Mouse (Mus musculus) limb, embryonic 13.5 days (tissue): ENCODE data around the gene Olfr519. TPM values are rescaled to one million over a fixed set of nuclear protein-coding genes. Genes with fewer than 3 reads are reported as not detected.

Source experiments
- ATAC-seq: fragments of 200-750 bp; cut with Nextera tagmentation; 2 replicates; pipeline ENCODE4 v1.8.0; 2017; ENCODE audit warnings: low read depth, moderate number of reproducible peaks, moderate TSS enrichment; ENCODE audit not compliant: low FRiP score
- H3K27ac ChIP-seq: fragments of 300-500 bp; sonication (generic); 2 replicates; pipeline ENCODE4 v1.5.1; 2015; ENCODE audit warnings: inconsistent platforms, mild to moderate bottlenecking, moderate library complexity
- H3K27me3 ChIP-seq: fragments of 300-500 bp; sonication (generic); 2 replicates; pipeline ENCODE4 v1.6.1; 2015; ENCODE audit warnings: mild to moderate bottlenecking, inconsistent platforms
- H3K36me3 ChIP-seq: fragments of 300-500 bp; sonication (generic); 2 replicates; pipeline ENCODE4 v1.6.1; 2015; ENCODE audit warnings: inconsistent platforms, mild to moderate bottlenecking, moderate library complexity
- H3K4me1 ChIP-seq: fragments of 300-500 bp; sonication (generic); 2 replicates; pipeline ENCODE4 v1.6.1; 2015; ENCODE audit warnings: inconsistent platforms
- H3K4me2 ChIP-seq: fragments of 300-500 bp; sonication (generic); replicated peaks from 2 replicates; pipeline ENCODE4 v1.6.1; 2015; ENCODE audit warnings: inconsistent platforms, mild to moderate bottlenecking, moderate library complexity
- H3K4me3 ChIP-seq: fragments of 300-500 bp; sonication (generic); 2 replicates; pipeline ENCODE4 v1.5.1; 2015; ENCODE audit warnings: moderate library complexity, mild to moderate bottlenecking, inconsistent platforms
- H3K9ac ChIP-seq: fragments of 300-500 bp; sonication (generic); 2 replicates; pipeline ENCODE4 v1.6.1; 2015; ENCODE audit warnings: mild to moderate bottlenecking, inconsistent platforms
- H3K9me3 ChIP-seq: fragments of 300-500 bp; sonication (generic); 2 replicates; pipeline ENCODE4 v1.6.1; 2016; ENCODE audit warnings: inconsistent platforms
- WGBS: fragments of 180-500 bp; shearing (Covaris S2); methylation state at CpG from one replicate; pipeline ENCODE4 v1.1.7; 2015; 5-methylcytosine and 5-hydroxymethylcytosine counted together
- polyA plus RNA-seq: library from polyadenylated mRNA; unstranded; fragments of >200 nt; fragmentation: Nextera tagmentation; extraction: Ambion mirVana; gene quantifications from 2 replicates; pipeline ENCODE4 v1.2.1, GENCODE M21; 2015

Gene Olfr519
- polyA plus RNA-seq, 1 experiment from 2014 or later: not detected

GRCm38 (mm10) chr7:108884906-108885305, 9.3 kb downstream of the Olfr519 start, which contains the start of gene Olfr518:
Gene Olfr518, minus strand, starts transcription at chr7:108885006.
- ATAC-seq: no peak
- 79% methylated on average over 4 of the region's 4 CpGs for WGBS
- Histone ChIP-seq H3K9me3 (no peaks in the 10 kb centered on the region), H3K4me3 (no peak within 1 kb of the TSS), H3K9ac (no peak within 1 kb of the TSS), H3K36me3 (no peaks in the 10 kb centered on the region), H3K4me2 (no peak within 1 kb of the TSS), H3K27ac (no peak within 1 kb of the TSS), H3K4me1 (no peaks in the 10 kb centered on the region), H3K27me3 (no peaks in the 10 kb centered on the region)

GRCm38 (mm10) chr7:108872279-108872678, 21.9 kb downstream of the Olfr519 start, which contains the start of gene Olfr517:
Gene Olfr517, minus strand, starts transcription at chr7:108872379.
- no peak within 1 kb of the TSS for H3K4me3 ChIP-seq
- no peak for ATAC-seq
- H3K27me3 ChIP-seq: no peaks in the 10 kb centered on the region
- no peak within 1 kb of the TSS for H3K4me2 ChIP-seq
- no peaks in the 10 kb centered on the region for H3K36me3 ChIP-seq
- no peak within 1 kb of the TSS for H3K9ac ChIP-seq
- 66% methylated on average over 2 of the region's 2 CpGs for WGBS
- H3K9me3 ChIP-seq: no peaks in the 10 kb centered on the region
- H3K4me1 ChIP-seq: no peaks in the 10 kb centered on the region
- H3K27ac ChIP-seq: no peak within 1 kb of the TSS

- H3K9ac ChIP-seq: no peak within 1 kb of the TSS
- no peak within 1 kb of the TSS for H3K27ac ChIP-seq
- H3K36me3 ChIP-seq: no peaks in the 10 kb centered on the region
- ATAC-seq: no peak
- no peaks in the 10 kb centered on the region for H3K4me1 ChIP-seq
- no peaks in the 10 kb centered on the region for H3K9me3 ChIP-seq
- no peak within 1 kb of the TSS for H3K4me3 ChIP-seq
- H3K4me2 ChIP-seq: no peak within 1 kb of the TSS
- WGBS: 90% methylated on average over 2 of the region's 2 CpGs
- no peaks in the 10 kb centered on the region for H3K27me3 ChIP-seq
Observed at GRCm38 (mm10) chr7:108850429-108850828, 43.8 kb downstream of the Olfr519 start, which contains the start of gene Olfr516. Gene Olfr516, minus strand, starts transcription at chr7:108850529.

Other genes with a start within 250 kb of the Olfr519 start
- gene Olfr509, start 242.5 kb downstream of the Olfr519 start, polyA plus RNA-seq: 0.05 and 0.09 TPM in 2 replicates
- gene Olfr510, start 228.0 kb downstream of the Olfr519 start, polyA plus RNA-seq: not detected in 2 replicates
- gene Olfr512, start 181.1 kb downstream of the Olfr519 start, polyA plus RNA-seq: not detected in 2 replicates
- not detected in 2 replicates for gene Olfr513, start 143.4 kb downstream of the Olfr519 start, polyA plus RNA-seq
- not detected in 2 replicates for gene Olfr514, start 68.4 kb downstream of the Olfr519 start, polyA plus RNA-seq
- not detected in 2 replicates for gene Olfr516, start 43.9 kb downstream of the Olfr519 start, polyA plus RNA-seq
- not detected in 2 replicates for gene Olfr517, start 22.0 kb downstream of the Olfr519 start, polyA plus RNA-seq
- gene Olfr518, start 9.4 kb downstream of the Olfr519 start, polyA plus RNA-seq: not detected in 2 replicates
- gene Nlrp10, start 35.8 kb upstream of the Olfr519 start, polyA plus RNA-seq: 0.38 and 0.57 TPM in 2 replicates
- gene Eif3f, start 40.0 kb upstream of the Olfr519 start, polyA plus RNA-seq: 89.8 and 97.5 TPM in 2 replicates
- gene Tub, start 55.9 kb upstream of the Olfr519 start, polyA plus RNA-seq: 3.4 and 4.1 TPM in 2 replicates
- gene Ric3, start 188.9 kb upstream of the Olfr519 start, polyA plus RNA-seq: 4.3 and 4.9 TPM in 2 replicates